Mouse (Mus musculus) lung, adult 18-20 months (tissue): Measurements from ENCODE around the gene Psrc1.

Experiments used
- DNase-seq, 2 experiments: peaks; one replicate each; pipeline ENCODE4 v3.0.0; 2022; ENCODE audit warnings: mixed read lengths in 2 of 2

Gene Psrc1

GRCm38 (mm10) chr3:108389111-108389545, 5.5 kb downstream of the Psrc1 start:
- DNase-seq: peak; percentile 92 to 96

GRCm38 (mm10) chr3:108392299-108392698, 8.7 kb downstream of the Psrc1 start:
- no peak for DNase-seq

- no peak for DNase-seq
Measured at GRCm38 (mm10) chr3:108392793-108393192, 9.2 kb downstream of the Psrc1 start.

GRCm38 (mm10) chr3:108398281-108398680, 14.6 kb downstream of the Psrc1 start:
- no peak for DNase-seq

- no peak for DNase-seq
Measured at GRCm38 (mm10) chr3:108400442-108400841, 16.8 kb downstream of the Psrc1 start.

GRCm38 (mm10) chr3:108401692-108402527, 18.3 kb downstream of the Psrc1 start:
- DNase-seq: peak; percentile 91 to 94

GRCm38 (mm10) chr3:108402528-108402920, 18.9 kb downstream of the Psrc1 start:
- DNase-seq: no peak

- no peak for DNase-seq
Measured at GRCm38 (mm10) chr3:108405536-108406305, 22.1 kb downstream of the Psrc1 start.

- no peak for DNase-seq
Measured at GRCm38 (mm10) chr3:108406306-108406885, 22.8 kb downstream of the Psrc1 start.

- no peak for DNase-seq
Measured at GRCm38 (mm10) chr3:108408517-108409008, 24.9 kb downstream of the Psrc1 start.

- no peak for DNase-seq
Measured at GRCm38 (mm10) chr3:108409656-108410358, 26.2 kb downstream of the Psrc1 start.

- no peak for DNase-seq
Measured at GRCm38 (mm10) chr3:108410359-108410714, 26.7 kb downstream of the Psrc1 start.

- no peak for DNase-seq
Measured at GRCm38 (mm10) chr3:108411026-108411753, 27.6 kb downstream of the Psrc1 start.

GRCm38 (mm10) chr3:108411754-108412121, 28.1 kb downstream of the Psrc1 start:
- peak; percentile 62 to 79 for DNase-seq

- DNase-seq: no peak
Measured at GRCm38 (mm10) chr3:108413634-108414360, 30.2 kb downstream of the Psrc1 start.

- peak in 1 of 2 experiments; percentile 36 for DNase-seq
Measured at GRCm38 (mm10) chr3:108414857-108415830, 31.5 kb downstream of the Psrc1 start, which contains the start of gene Celsr2. Celsr2 (minus strand) TSS chr3:108415552.

- peak; percentile 72 to 76 for DNase-seq
Measured at GRCm38 (mm10) chr3:108415831-108416223, 32.2 kb downstream of the Psrc1 start.

- no peak for DNase-seq
Measured at GRCm38 (mm10) chr3:108423006-108423405, 39.4 kb downstream of the Psrc1 start.

GRCm38 (mm10) chr3:108423844-108424801, 40.5 kb downstream of the Psrc1 start:
- DNase-seq: peak; percentile 47 to 70
